26 mouse cellular contexts compared by ENCODE assay signal in the genomic region with DNA sequence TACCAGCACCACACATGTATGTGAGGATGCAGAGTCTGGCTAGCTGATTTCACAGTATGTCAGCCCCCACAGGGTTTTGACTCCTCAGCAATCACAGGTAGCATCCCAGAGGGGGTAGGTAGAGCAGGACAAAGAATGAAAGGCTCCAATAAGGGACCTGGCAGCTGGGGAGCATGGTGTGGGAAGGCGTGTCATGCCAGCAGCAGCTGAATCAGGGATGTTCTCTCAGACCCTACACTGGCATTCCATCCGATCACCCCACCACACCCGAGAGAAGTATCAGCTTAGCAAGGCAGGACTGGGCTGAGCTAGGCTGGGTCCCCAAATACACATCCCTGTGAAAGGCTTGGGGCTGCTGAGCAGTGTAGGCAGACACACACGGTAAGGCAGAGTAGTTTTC.
DNase-seq lines count a peak whose midpoint lies in the region; ATAC-seq and TF ChIP-seq lines count a peak whose summit lies in the region.
"Had no signal": no experiment of that assay in that cellular context is flagged by ENCODE, and none has a peak within 500 bp of the region (broad histone marks: within the 10 kb centered on the region; RNA-seq: fewer than 3 reads in every experiment).

No protein-coding gene starts in this region.

- peak overlapping the region; percentile 6 for H3ac ChIP-seq in C2C12 (ENCODE audit: control insufficient read depth, insufficient read length, low read depth)

- TF ChIP-seq CTCF in C2C12 (IDR thresholded peaks at IDR 0.05; ENCODE audit: control insufficient read depth, insufficient read depth, insufficient read length): no peak
- TF ChIP-seq CTCF in liver, postnatal 0 days (IDR thresholded peaks at IDR 0.05; ENCODE audit: low read depth): no peak

- H3K27ac ChIP-seq in embryonic facial prominence, embryonic 10.5 days (replicated peaks): peak overlapping the region; percentile 1; the same call in 1 of the 2 replicates
- H3K27ac ChIP-seq in embryonic facial prominence, embryonic 15.5 days (replicated peaks): peak overlapping the region; percentile 36; the same call in 1 of the 2 replicates
- H3K27ac ChIP-seq in limb, embryonic 13.5 days: peak overlapping the region; percentile 28; the same call in 1 of the 2 replicates
- H3K27ac ChIP-seq in liver, embryonic 11.5 days (ENCODE audit: low read depth, low read length): no peak overlapping the region
- H3K27ac ChIP-seq in liver, postnatal 0 days (ENCODE audit: low read depth): no peak overlapping the region
- H3K27ac ChIP-seq: embryonic facial prominence, embryonic 12.5 days; forebrain, embryonic 13.5 days; forebrain, embryonic 15.5 days had no signal

- no peaks in the 10 kb centered on the region for H3K27me3 ChIP-seq in C2C12 (ENCODE audit: control insufficient read depth, insufficient read depth, insufficient read length)
- H3K27me3 ChIP-seq in embryonic facial prominence, embryonic 10.5 days (replicated peaks; ENCODE audit: low read depth, poor library complexity, severe bottlenecking): no peaks in the 10 kb centered on the region
- H3K27me3 ChIP-seq in embryonic facial prominence, embryonic 15.5 days: no peaks in the 10 kb centered on the region
- no peaks in the 10 kb centered on the region for H3K27me3 ChIP-seq in limb, embryonic 13.5 days
- no peaks in the 10 kb centered on the region for H3K27me3 ChIP-seq in liver, embryonic 11.5 days (replicated peaks; ENCODE audit: control insufficient read depth, insufficient read depth, low read length)
- no peaks in the 10 kb centered on the region for H3K27me3 ChIP-seq in liver, postnatal 0 days (ENCODE audit: insufficient read depth, low read length)
- H3K27me3 ChIP-seq: CH12.LX; embryonic facial prominence, embryonic 12.5 days; forebrain, embryonic 13.5 days; forebrain, embryonic 15.5 days; Patski had no signal

- no peak overlapping the region for H3K4me2 ChIP-seq in embryonic facial prominence, embryonic 15.5 days (replicated peaks)
- H3K4me2 ChIP-seq in limb, embryonic 13.5 days (replicated peaks): no peak overlapping the region
- H3K4me2 ChIP-seq in liver, embryonic 11.5 days: no peak overlapping the region
- H3K4me2 ChIP-seq in liver, postnatal 0 days (ENCODE audit: low read depth, low read length): no peak overlapping the region
- H3K4me2 ChIP-seq: embryonic facial prominence, embryonic 12.5 days; forebrain, embryonic 13.5 days; forebrain, embryonic 15.5 days had no signal

- no peak overlapping the region for H3K4me3 ChIP-seq in C2C12 (ENCODE audit: insufficient read depth, poor library complexity, severe bottlenecking)
- H3K4me3 ChIP-seq in embryonic facial prominence, embryonic 10.5 days: no peak overlapping the region
- H3K4me3 ChIP-seq in embryonic facial prominence, embryonic 15.5 days (replicated peaks): no peak overlapping the region
- H3K4me3 ChIP-seq in limb, embryonic 13.5 days: no peak overlapping the region
- no peak overlapping the region for H3K4me3 ChIP-seq in liver, embryonic 11.5 days (ENCODE audit: low read depth, low read length)
- H3K4me3 ChIP-seq in liver, postnatal 0 days (ENCODE audit: low read depth, low read length): no peak overlapping the region
- H3K4me3 ChIP-seq: embryonic facial prominence, embryonic 12.5 days; forebrain, embryonic 13.5 days; forebrain, embryonic 15.5 days had no signal

- peaks cover 33% of the 10 kb centered on the region for H3K4me1 ChIP-seq in embryonic facial prominence, embryonic 10.5 days
- peaks cover 36% of the 10 kb centered on the region for H3K4me1 ChIP-seq in embryonic facial prominence, embryonic 15.5 days
- peaks cover 49% of the 10 kb centered on the region for H3K4me1 ChIP-seq in limb, embryonic 13.5 days
- no peaks in the 10 kb centered on the region; the same call in none of the 2 replicates for H3K4me1 ChIP-seq in liver, embryonic 11.5 days (replicated peaks; ENCODE audit: control insufficient read depth, insufficient read depth, low read length)
- peaks cover 4% of the 10 kb centered on the region; the same call in 1 of the 2 replicates for H3K4me1 ChIP-seq in liver, postnatal 0 days (ENCODE audit: insufficient read depth)

- H3K79me2 ChIP-seq in C2C12 (ENCODE audit: control insufficient read depth, insufficient read depth): no peaks in the 10 kb centered on the region

- no peak overlapping the region for H3K9ac ChIP-seq in embryonic facial prominence, embryonic 15.5 days
- H3K9ac ChIP-seq in limb, embryonic 13.5 days: no peak overlapping the region
- no peak overlapping the region for H3K9ac ChIP-seq in liver, embryonic 11.5 days (ENCODE audit: low read depth, low read length)
- no peak overlapping the region for H3K9ac ChIP-seq in liver, postnatal 0 days (replicated peaks)
- H3K9ac ChIP-seq: embryonic facial prominence, embryonic 12.5 days; forebrain, embryonic 13.5 days; forebrain, embryonic 15.5 days; forebrain, postnatal 0 days had no signal

- no peak for DNase-seq in embryonic facial prominence, embryonic 10.5 days (ENCODE audit: low spot score)
- DNase-seq in layer of hippocampus, adult 9-11 months: no peak
- DNase-seq in liver, embryonic 11.5 days (ENCODE audit: low spot score): no peak
- DNase-seq in gastrocnemius, postnatal 36 days: no peak
- no peak for DNase-seq in liver, postnatal 0 days
- DNase-seq: adrenal gland, adult 8-10 months; adrenal gland, postnatal 14 days; adrenal gland, postnatal 36 days; cerebellum, adult 11-12 months; cerebellum, adult 2 months; cerebellum, adult 9-10 months; cerebellum, postnatal 10 days; cerebellum, postnatal 25 days; embryo, embryonic 11 days; forebrain, postnatal 0 days had no signal

- no peaks in the 10 kb centered on the region for H3K36me3 ChIP-seq in C2C12 (ENCODE audit: control insufficient read depth, insufficient read depth)
- H3K36me3 ChIP-seq in embryonic facial prominence, embryonic 10.5 days (replicated peaks): no peaks in the 10 kb centered on the region
- H3K36me3 ChIP-seq in embryonic facial prominence, embryonic 15.5 days: no peaks in the 10 kb centered on the region
- no peaks in the 10 kb centered on the region for H3K36me3 ChIP-seq in limb, embryonic 13.5 days
- H3K36me3 ChIP-seq in liver, embryonic 11.5 days (ENCODE audit: control insufficient read depth, insufficient read depth, low read length): no peaks in the 10 kb centered on the region
- no peaks in the 10 kb centered on the region for H3K36me3 ChIP-seq in liver, postnatal 0 days (replicated peaks; ENCODE audit: insufficient read depth, low read length)
- H3K36me3 ChIP-seq: embryonic facial prominence, embryonic 12.5 days; forebrain, embryonic 15.5 days had no signal

- H3K79me3 ChIP-seq in C2C12 (ENCODE audit: low read depth): no peaks in the 10 kb centered on the region

- no peaks in the 10 kb centered on the region for H3K9me3 ChIP-seq in embryonic facial prominence, embryonic 10.5 days
- H3K9me3 ChIP-seq in embryonic facial prominence, embryonic 15.5 days (replicated peaks): no peaks in the 10 kb centered on the region
- no peaks in the 10 kb centered on the region for H3K9me3 ChIP-seq in limb, embryonic 13.5 days
- no peaks in the 10 kb centered on the region for H3K9me3 ChIP-seq in liver, embryonic 11.5 days (ENCODE audit: control insufficient read depth, low read length)
- no peaks in the 10 kb centered on the region for H3K9me3 ChIP-seq in liver, postnatal 0 days (ENCODE audit: low read length)
- H3K9me3 ChIP-seq: embryonic facial prominence, embryonic 12.5 days; forebrain, embryonic 13.5 days; forebrain, embryonic 15.5 days; G1E had no signal

- ATAC-seq in embryonic facial prominence, embryonic 15.5 days (ENCODE audit: insufficient number of reproducible peaks, low FRiP score, low TSS enrichment, low read depth): no peak
- ATAC-seq in limb, embryonic 13.5 days (ENCODE audit: low FRiP score, low read depth): no peak
- ATAC-seq in liver, embryonic 11.5 days (replicated peaks; ENCODE audit: low FRiP score): no peak
- no peak for ATAC-seq in liver, postnatal 0 days
- ATAC-seq: activated CD4-positive, CD25-positive, alpha-beta regulatory T cell, adult 4 months; CD4-positive, CD25-positive, alpha-beta regulatory T cell, adult 4 months; forebrain, embryonic 13.5 days; forebrain, embryonic 15.5 days; forebrain, postnatal 0 days; Patski had no signal

- WGBS in embryonic facial prominence, embryonic 10.5 days: 84% methylated on average over 4 of the region's 4 CpGs
- WGBS in embryonic facial prominence, embryonic 15.5 days: 52% methylated on average over 4 of the region's 4 CpGs
- 79% methylated on average over 4 of the region's 4 CpGs for WGBS in limb, embryonic 13.5 days
- WGBS in liver, embryonic 11.5 days: 85% methylated on average over 4 of the region's 4 CpGs
- WGBS in liver, postnatal 0 days (ENCODE audit: insufficient replicate concordance): 61% methylated on average over 4 of the region's 4 CpGs

- intact Hi-C loops in gastrocnemius, postnatal 36 days (cut with DNase I): loop anchor here (5.0 kb wide), 1 partner anchor 76 kb away; no protein-coding TSS in a partner anchor

- no peak for TF ChIP-seq EP300 in liver, postnatal 0 days (IDR thresholded peaks at IDR 0.05; ENCODE audit: low read depth)

TF ChIP-seq in C2C12, 6 proteins besides CTCF, POLR2A, EP300 and RAD21:
- no peak for TF ChIP-seq MYOD1 (IDR thresholded peaks at IDR 0.05; ENCODE audit: control insufficient read depth, insufficient read length, low read depth)
- TF ChIP-seq FOSL1 (IDR thresholded peaks at IDR 0.05; ENCODE audit: insufficient read depth, low read length, poor library complexity, severe bottlenecking): no peak
- TF ChIP-seq CEBPB (IDR thresholded peaks at IDR 0.05; ENCODE audit: low read depth): no peak
- TF ChIP-seq MYOG (IDR thresholded peaks at IDR 0.05; ENCODE audit: control insufficient read depth, extremely low read depth, insufficient read length): no peak
- TF ChIP-seq MAX (IDR thresholded peaks at IDR 0.05): no peak
- no peak for TF ChIP-seq USF1 (IDR thresholded peaks at IDR 0.05; ENCODE audit: low read depth)

Comparison
In these comparisons a context has a peak if more than half of its experiments do, and no peak if none do; other contexts are left out.
1. H3K27ac ChIP-seq: peak in embryonic facial prominence, embryonic 10.5 days (single experiment), embryonic facial prominence, embryonic 15.5 days (single experiment) and limb, embryonic 13.5 days (single experiment); none in liver, embryonic 11.5 days (single experiment) and liver, postnatal 0 days (single experiment).